Mouse (Mus musculus) 3134 (cell line): Measurements from ENCODE around the gene Sema4c.

Experiments used
- DNase-seq: peaks from one replicate; pipeline ENCODE4 v3.0.0-alpha.2; 2011; ENCODE audit warnings: low spot score; ENCODE audit not compliant: insufficient read length; ENCODE audit errors: extremely low read depth

Sema4c gene

GRCm38 (mm10) chr1:36559256-36559655 is 1.1 kb upstream of the Sema4c start:
- DNase-seq = no peak

- peak; percentile 81 for DNase-seq
Measured at GRCm38 (mm10) chr1:36557457-36558011, 615 bp downstream of the Sema4c start.

- DNase-seq = peak; percentile 94
Measured at GRCm38 (mm10) chr1:36556553-36557456, 1.3 kb downstream of the Sema4c start.

DNA sequence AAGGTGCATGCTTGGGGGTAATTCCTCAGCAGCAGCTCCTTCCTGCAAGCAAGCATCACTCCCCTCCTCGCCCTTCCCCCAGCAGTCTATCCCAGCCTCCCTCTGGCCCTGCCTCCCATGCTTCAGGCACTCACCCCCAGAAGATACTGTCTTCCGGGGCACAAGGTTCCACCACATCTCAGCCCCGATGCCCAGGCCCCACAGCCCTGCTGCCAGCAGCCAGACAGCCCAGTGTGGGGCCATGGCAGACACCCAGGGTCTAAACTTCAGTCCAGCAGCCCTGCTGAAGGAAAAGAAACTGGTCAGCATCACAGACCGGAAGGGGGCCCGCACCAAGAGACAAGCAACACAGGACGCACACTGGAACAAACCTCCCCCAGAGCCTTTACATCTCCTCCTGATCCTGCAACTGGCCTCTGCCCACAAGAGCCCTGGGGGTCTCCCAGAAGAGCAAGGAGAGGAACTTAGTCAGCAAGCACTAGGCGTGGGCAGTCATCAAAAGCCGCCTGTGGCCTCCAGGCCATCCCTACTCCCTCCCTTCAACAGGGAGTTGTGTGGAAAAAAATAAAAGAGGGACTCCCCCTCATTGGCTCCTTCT is 2.3 kb downstream of the Sema4c start:
- peak; percentile 59 for DNase-seq

GRCm38 (mm10) chr1:36554633-36555399 is 3.3 kb downstream of the Sema4c start:
- no peak for DNase-seq

GRCm38 (mm10) chr1:36552506-36552905 is 5.6 kb downstream of the Sema4c start:
- DNase-seq = no peak

DNA sequence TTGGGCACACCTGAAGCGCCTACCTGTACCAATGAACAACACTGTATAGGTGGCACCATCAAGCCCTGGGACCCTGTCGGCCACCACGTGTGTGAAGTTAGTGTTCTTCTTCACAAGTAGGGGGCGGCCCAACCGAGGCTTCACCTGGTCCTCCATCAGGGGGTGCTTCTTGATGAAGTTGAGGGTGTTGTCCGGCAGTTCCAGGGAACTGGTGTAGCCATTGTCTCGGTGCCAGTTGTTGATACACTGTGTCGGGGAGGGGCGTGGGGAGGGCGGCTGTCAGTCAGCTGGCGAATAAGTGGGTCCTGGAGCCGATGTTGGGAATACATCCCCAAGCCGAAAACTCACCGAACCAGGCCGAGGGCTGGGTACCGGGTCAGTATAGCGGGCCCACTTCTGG is 6.2 kb downstream of the Sema4c start:
- DNase-seq = no peak

DNA sequence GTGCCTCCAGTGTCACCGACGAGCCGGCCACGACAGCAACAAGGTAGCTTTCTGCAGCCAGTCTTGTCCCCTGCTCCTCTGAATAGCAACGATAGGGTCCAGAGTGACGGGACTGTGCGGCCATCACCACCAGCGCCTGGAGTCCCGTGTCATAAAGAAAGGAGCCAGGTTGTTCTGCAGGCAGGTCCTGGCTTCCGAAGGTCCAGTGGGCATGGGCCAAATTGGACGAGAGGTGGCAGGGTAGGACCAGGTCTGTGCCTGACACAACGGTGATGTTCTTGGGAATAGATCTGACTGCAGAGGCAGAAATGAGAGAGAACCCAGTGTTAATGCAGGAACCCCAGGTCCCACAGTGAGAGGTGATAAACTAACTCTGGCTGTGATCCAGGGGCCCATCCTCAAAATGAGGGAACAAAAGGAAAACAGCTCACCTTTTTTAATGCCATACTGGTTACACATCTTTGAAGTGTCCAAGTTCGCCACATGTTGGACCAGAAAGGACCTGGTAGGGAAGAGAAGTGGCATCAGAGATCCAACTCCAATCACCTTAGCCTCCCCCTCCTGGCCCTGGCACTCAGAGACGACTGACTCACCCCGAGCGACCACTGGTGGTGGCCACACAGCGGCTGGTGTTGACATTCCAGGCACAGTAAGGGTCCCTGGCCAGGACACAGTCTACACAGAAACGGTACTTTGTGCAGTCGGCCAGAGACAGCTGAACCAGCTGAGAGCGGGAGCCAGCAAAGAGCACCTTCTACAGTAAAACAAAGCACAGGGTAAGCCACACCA is 7.9 kb downstream of the Sema4c start:
- no peak for DNase-seq

GRCm38 (mm10) chr1:36549491-36549890 is 8.7 kb downstream of the Sema4c start:
- no peak for DNase-seq

DNA sequence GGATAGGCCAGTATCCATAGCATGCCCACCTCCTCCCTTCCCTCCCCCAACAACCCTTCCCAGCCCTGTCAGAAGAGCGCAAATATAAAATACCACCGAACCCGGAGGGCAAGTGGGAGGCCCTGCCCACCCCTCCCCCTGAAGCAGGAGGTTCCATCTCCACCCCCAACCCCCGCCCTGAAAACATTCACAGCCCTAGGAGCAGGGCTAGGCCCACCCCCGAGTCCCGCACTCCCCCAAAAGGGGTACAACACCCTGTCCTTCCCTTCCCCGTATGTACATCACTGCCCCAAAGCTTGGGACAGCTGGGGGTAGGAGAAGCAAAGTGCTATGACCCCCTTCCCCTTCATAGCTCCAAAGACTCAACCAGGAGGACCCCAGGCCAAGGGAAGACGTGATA is 9.4 kb downstream of the Sema4c start:
- DNase-seq = no peak

DNA sequence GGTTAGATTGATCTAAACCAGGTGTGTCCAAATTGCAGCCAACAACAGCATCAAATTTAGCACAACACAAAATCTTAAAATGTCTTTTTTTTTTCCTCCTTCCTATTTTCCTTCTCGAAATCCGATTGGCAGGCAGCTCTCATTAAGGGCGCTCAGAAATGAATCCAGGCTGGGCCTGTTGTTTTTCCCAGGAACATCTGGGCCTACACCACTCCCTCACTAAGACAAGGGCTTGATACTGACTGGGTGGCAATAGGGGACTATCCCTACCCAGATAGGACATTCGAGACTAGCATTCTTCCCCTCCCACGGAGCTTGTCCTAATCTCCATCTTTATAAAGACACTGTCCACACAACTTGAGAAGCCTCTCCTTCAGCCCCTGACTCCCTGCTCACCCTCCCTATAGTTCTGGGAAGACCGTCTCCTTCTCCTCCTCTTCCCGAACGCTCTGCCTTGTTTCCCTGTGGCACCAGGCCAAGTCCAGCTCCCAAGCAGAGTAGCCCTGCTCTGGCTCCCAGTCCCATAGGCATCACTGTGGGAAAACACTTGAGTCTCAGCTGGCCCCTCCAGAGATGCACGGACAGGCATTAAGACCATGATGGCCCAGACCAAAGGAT is 10.1 kb downstream of the Sema4c start:
- no peak for DNase-seq

DNA sequence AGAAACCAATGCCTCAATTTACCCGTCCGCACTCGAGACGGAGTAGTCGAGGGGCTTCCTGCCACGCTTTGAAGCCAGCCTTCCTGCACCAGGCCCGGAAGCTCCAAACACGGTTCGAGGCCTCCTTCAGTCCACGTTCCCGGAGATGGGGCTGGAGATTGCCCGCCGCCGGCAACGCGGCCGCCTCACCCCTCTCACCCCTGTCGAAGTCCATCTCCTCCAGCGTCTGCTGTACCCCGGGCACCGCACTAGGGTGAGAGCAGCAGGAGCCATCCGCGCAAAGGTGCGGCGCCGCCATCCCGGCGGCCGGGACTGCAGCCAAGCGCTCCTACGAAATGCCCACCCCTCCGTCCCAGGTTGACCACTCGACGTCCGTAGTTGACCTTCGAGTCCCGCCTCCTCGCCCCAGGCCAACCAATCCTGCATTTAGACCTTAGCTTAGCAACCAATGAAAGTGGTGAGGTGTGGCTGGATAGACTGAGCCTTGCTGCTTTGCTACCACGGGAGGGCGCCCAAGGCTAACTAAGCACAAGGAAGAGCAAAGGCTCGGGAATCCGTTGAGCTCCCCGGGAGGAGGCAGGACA is 11.2 kb downstream of the Sema4c start, which contains the start of gene Ankrd39:
Ankrd39 (minus strand) TSS at position 558 of the 584 bp plus-strand sequence.
- DNase-seq = peak; percentile 97

DNA sequence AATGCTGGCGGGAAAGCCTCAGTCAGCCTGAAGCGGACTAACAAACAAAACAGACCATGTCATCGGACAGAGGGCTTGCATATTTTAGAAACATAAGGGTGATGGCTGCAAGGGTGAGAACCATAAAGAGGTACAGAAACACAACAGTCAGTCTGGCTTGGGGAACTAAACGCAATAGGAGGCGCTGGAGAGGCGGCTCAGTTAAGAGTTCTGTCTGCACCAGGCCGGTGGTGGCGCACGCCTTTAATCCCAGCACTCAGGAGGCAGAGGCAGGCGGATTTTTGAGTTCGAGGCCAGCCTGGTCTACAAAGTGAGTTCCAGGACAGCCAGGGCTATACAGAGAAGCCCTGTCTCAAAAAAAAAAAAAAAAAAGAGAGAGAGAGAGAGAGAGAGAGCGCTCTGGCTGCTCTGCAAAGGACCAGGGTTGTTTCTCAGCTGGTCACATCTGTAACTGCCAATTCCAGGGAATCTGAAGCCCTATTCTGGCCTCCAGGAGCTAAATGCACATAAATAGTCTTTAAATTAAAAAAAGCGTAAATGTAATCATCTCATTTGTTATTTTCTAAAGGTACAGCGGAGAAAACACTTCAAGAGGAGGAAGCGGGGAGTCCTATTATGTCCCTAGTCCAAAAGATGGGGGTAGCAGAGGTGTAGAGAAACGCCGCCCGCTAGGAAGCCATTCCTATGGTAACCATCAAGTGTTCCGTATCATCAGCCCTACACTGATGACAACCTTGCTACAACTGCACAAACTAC is 12.1 kb downstream of the Sema4c start:
- DNase-seq = no peak

DNA sequence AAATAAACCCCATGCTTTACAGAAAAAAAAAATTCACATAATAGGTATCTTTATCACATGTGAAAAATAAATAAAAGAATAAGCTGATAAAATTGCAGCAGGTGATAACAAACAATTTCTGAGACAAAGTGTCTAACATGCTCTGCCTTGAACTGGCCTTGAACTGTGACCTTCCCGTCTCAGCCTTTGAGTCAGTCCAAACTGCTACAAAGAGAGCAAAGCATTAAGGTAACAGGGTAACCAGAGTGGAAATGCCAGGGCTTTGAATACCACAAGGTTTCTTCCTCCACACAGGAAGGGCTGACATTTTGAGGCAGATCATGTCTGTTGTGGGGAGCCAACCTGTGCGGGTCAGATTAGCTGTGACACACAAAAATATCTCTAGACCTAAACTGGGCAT is 12.8 kb downstream of the Sema4c start:
- DNase-seq = no peak

DNA sequence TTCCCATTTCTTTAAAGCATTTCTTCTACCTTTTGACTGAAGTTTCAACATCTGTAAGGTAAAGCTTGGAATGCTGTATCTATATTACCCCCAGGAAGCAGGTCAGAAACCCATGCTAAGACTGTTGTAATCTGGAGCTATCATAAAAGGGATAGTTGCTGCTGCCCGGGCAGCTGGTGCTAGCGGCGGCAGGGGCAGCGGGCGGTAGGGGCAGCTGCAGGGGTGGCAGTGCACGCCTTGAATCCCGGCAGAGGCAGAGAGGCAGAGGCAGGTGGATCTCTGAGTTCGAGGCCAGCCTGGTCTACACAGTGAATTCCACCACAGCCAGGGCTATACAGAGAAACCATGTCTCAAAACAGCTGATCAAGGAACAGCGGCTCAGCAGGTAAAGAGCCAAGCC is 15.2 kb downstream of the Sema4c start:
- no peak for DNase-seq

DNA sequence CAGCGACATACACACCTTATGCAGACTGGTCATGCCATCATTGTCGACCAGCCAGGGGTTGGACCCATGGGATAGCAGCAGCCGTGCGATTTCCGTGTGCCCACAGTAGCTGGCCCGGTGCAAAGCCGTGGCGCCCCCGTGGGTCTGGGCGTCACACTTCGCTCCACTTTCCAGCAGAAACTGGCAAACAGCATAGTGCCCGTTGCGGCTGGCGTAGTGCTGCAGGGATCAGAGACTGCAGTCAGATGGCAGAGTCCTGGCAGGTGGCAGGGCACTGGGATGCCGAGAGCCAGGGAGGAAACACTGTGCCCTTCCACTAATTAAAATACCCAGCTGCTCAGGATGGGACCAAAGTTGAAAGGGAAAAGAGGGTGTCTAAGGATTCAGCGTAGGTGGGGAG is 16.3 kb downstream of the Sema4c start:
- no peak for DNase-seq

DNA sequence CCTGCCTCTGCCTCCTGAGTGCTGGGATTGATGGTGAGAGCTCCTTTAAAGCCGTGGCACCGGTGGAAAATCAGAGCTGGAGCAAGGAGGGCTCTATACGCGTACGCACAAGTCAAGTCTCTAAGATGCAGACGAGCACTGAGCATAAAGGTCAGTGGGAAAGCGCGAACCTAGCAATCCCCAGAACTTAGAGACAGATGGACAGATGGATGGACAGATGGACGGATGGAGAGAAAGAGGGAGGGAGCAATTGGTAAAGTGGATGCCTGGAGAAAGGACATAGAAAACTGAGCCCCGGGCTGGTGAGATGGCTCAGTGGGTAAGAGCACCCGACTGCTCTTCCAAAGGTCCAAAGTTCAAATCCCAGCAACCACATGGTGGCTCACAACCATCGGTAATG is 17.3 kb downstream of the Sema4c start:
- no peak for DNase-seq

- DNase-seq = no peak
Measured at GRCm38 (mm10) chr1:36540132-36540531, 18.0 kb downstream of the Sema4c start.

GRCm38 (mm10) chr1:36539186-36539585 is 19.0 kb downstream of the Sema4c start, which contains the start of gene Gm42417:
Gene Gm42417 (minus strand): TSS chr1:36539429.
- DNase-seq = no peak
